Mouse (Mus musculus): ENCODE results near the gene Katna1. TPM values are rescaled to one million over a fixed set of nuclear protein-coding genes. Genes with fewer than 3 reads are reported as not detected.
"Not testable (repeated sequence)": the region's sequence is repeated elsewhere in the genome, so short reads cannot be mapped to it uniquely, and the experiment has no call there.

Gene Katna1
- polyA plus RNA-seq (2017; shearing (Covaris generic)) = 10 to 100 TPM; 77.4 to 78.9 TPM

GRCm38 (mm10) chr10:7725751-7726500, at the start of gene Katna1:
Gene Katna1 (plus strand): TSS chr10:7726000.
- ATAC-seq = peak; percentile 87

- ATAC-seq = peak; percentile 81
Measured at GRCm38 (mm10) chr10:7680731-7681301, 45.0 kb upstream of the Katna1 start, which contains the start of the genes Pcmt1 and Lats1. Gene Pcmt1 (minus strand): TSS chr10:7681136. Gene Lats1 (plus strand): TSS chr10:7681214.

- ATAC-seq = peak; percentile 59
Measured at GRCm38 (mm10) chr10:7681343-7682025, 44.3 kb upstream of the Katna1 start.

GRCm38 (mm10) chr10:7682249-7682648, 43.6 kb upstream of the Katna1 start:
- no peak for ATAC-seq

- ATAC-seq = no peak
Measured at GRCm38 (mm10) chr10:7686902-7687301, 38.9 kb upstream of the Katna1 start.

GRCm38 (mm10) chr10:7695286-7695685, 30.5 kb upstream of the Katna1 start:
- peak; percentile 40 for ATAC-seq

GRCm38 (mm10) chr10:7700120-7700519, 25.7 kb upstream of the Katna1 start:
- no peak for ATAC-seq

- ATAC-seq = no peak
Measured at GRCm38 (mm10) chr10:7702586-7702985, 23.2 kb upstream of the Katna1 start.

- no peak for ATAC-seq
Measured at GRCm38 (mm10) chr10:7710121-7710520, 15.7 kb upstream of the Katna1 start.

GRCm38 (mm10) chr10:7712506-7712905, 13.3 kb upstream of the Katna1 start:
- no peak for ATAC-seq

GRCm38 (mm10) chr10:7715056-7715455, 10.7 kb upstream of the Katna1 start:
- no peak for ATAC-seq

GRCm38 (mm10) chr10:7726501-7726812, 657 bp downstream of the Katna1 start:
- no peak for ATAC-seq

- no peak for ATAC-seq
Measured at GRCm38 (mm10) chr10:7727011-7727410, 1.2 kb downstream of the Katna1 start.

GRCm38 (mm10) chr10:7731582-7731981, 5.8 kb downstream of the Katna1 start:
- ATAC-seq = no peak

GRCm38 (mm10) chr10:7737122-7737521, 11.3 kb downstream of the Katna1 start:
- ATAC-seq = no peak

- no peak for ATAC-seq
Measured at GRCm38 (mm10) chr10:7737914-7738313, 12.1 kb downstream of the Katna1 start.

- ATAC-seq = not testable (repeated sequence)
Measured at GRCm38 (mm10) chr10:7745528-7745927, 19.7 kb downstream of the Katna1 start.

- no peak for ATAC-seq
Measured at GRCm38 (mm10) chr10:7748752-7749151, 23.0 kb downstream of the Katna1 start.

GRCm38 (mm10) chr10:7757544-7757943, 31.7 kb downstream of the Katna1 start:
- ATAC-seq = no peak

- ATAC-seq = no peak
Measured at GRCm38 (mm10) chr10:7772346-7772745, 46.5 kb downstream of the Katna1 start.

- ATAC-seq = no peak
Measured at GRCm38 (mm10) chr10:7772769-7773168, 47.0 kb downstream of the Katna1 start.

- no peak for ATAC-seq
Measured at GRCm38 (mm10) chr10:7775421-7775820, 49.6 kb downstream of the Katna1 start.

GRCm38 (mm10) chr10:7778361-7778760, 52.6 kb downstream of the Katna1 start:
- no peak for ATAC-seq

- ATAC-seq = no peak
Measured at GRCm38 (mm10) chr10:7779751-7780237, 54.0 kb downstream of the Katna1 start.

Data from activated CD4-positive, CD25-positive, alpha-beta regulatory T cell, adult 4 months (primary cell).